Mouse (Mus musculus): ENCODE data around the gene Cd300e. TPM values are rescaled to one million over a fixed set of nuclear protein-coding genes. Genes with fewer than 3 reads are reported as not detected.

Cd300e gene
- polyA plus RNA-seq, 1 experiment from 2014 or later: 0.09 TPM

- Histone ChIP-seq H3K36me3 (no peaks in the 10 kb centered on the region), H3K4me1 (peaks cover 10% of the 10 kb centered on the region; the same call in 1 of the 2 replicates), H3K4me2 (no peak overlapping the region), H3K4me3 (no peak overlapping the region), H3K9ac (no peak overlapping the region), H3K27me3 (no peaks in the 10 kb centered on the region), H3K27ac (no peak overlapping the region), H3K9me3 (no peaks in the 10 kb centered on the region)
- WGBS: 28% methylated on average over 16 of the region's 16 CpGs
- ATAC-seq (ENCODE audit: insufficient number of reproducible peaks, low FRiP score, low TSS enrichment, low read depth): no peak
These were observed 37.4 kb upstream of the Cd300e start for GRCm38 (mm10) chr11:115099241-115099840.

GRCm38 (mm10) chr11:115098203-115098932 is 36.4 kb upstream of the Cd300e start:
- no peak overlapping the region for H3K27ac ChIP-seq

GRCm38 (mm10) chr11:115092140-115092539 is 30.2 kb upstream of the Cd300e start:
- Histone ChIP-seq H3K4me1 (peaks cover 6% of the 10 kb centered on the region), H3K9me3 (no peaks in the 10 kb centered on the region), H3K4me2 (no peak overlapping the region), H3K4me3 (no peak overlapping the region), H3K9ac (no peak overlapping the region), H3K27me3 (peaks cover 33% of the 10 kb centered on the region), H3K27ac (no peak overlapping the region), H3K36me3 (no peaks in the 10 kb centered on the region)
- ATAC-seq (ENCODE audit: insufficient number of reproducible peaks, low FRiP score, low TSS enrichment, low read depth): no peak
- WGBS: 21% methylated on average over 4 of the region's 4 CpGs

More at GRCm38 (mm10) chr11:115098203-115098932, 36.4 kb upstream of the Cd300e start:
- Histone ChIP-seq H3K4me3 (no peak overlapping the region), H3K27me3 (no peaks in the 10 kb centered on the region), H3K36me3 (no peaks in the 10 kb centered on the region), H3K4me1 (peaks cover 8% of the 10 kb centered on the region; the same call in 1 of the 2 replicates), H3K9ac (no peak overlapping the region), H3K4me2 (no peak overlapping the region), H3K9me3 (no peaks in the 10 kb centered on the region)
- 41% methylated on average over 10 of the region's 10 CpGs for WGBS
- no peak for ATAC-seq (ENCODE audit: insufficient number of reproducible peaks, low FRiP score, low TSS enrichment, low read depth)

GRCm38 (mm10) chr11:115091362-115091901 is 29.5 kb upstream of the Cd300e start, which contains the start of gene Rab37:
Rab37 (plus strand) TSS chr11:115091431.
- no peak within 1 kb of the TSS for H3K27ac ChIP-seq
- no peak for ATAC-seq (ENCODE audit: insufficient number of reproducible peaks, low FRiP score, low TSS enrichment, low read depth)
- no peaks in the 10 kb centered on the region for H3K9me3 ChIP-seq
- H3K36me3 ChIP-seq: no peaks in the 10 kb centered on the region
- H3K9ac ChIP-seq: no peak within 1 kb of the TSS
- 0 out of 2 replicates have a peak within 1 kb of the TSS, but pooled peaks have one; percentile 11 for H3K4me3 ChIP-seq
- H3K4me1 ChIP-seq: peaks cover 6% of the 10 kb centered on the region
- peaks cover 33% of the 10 kb centered on the region for H3K27me3 ChIP-seq
- WGBS: 3% methylated on average over 36 of the region's 36 CpGs
- no peak within 1 kb of the TSS for H3K4me2 ChIP-seq

GRCm38 (mm10) chr11:115089853-115090252 is 27.9 kb upstream of the Cd300e start:
- Histone ChIP-seq H3K36me3 (no peaks in the 10 kb centered on the region), H3K4me1 (peaks cover 6% of the 10 kb centered on the region), H3K27me3 (peaks cover 34% of the 10 kb centered on the region), H3K4me2 (no peak overlapping the region), H3K27ac (no peak overlapping the region), H3K9me3 (no peaks in the 10 kb centered on the region), H3K9ac (no peak overlapping the region), H3K4me3 (no peak overlapping the region)
- WGBS: 65% methylated on average over 6 of the region's 6 CpGs
- ATAC-seq (ENCODE audit: insufficient number of reproducible peaks, low FRiP score, low TSS enrichment, low read depth): no peak

- no peak for ATAC-seq (ENCODE audit: insufficient number of reproducible peaks, low FRiP score, low TSS enrichment, low read depth)
- Histone ChIP-seq H3K9me3 (no peaks in the 10 kb centered on the region), H3K4me3 (no peak overlapping the region), H3K4me1 (0 out of 2 replicates have a peak, but pooled peaks cover 2% of the 10 kb centered on the region), H3K27me3 (peaks cover 30% of the 10 kb centered on the region), H3K36me3 (no peaks in the 10 kb centered on the region), H3K4me2 (no peak overlapping the region), H3K9ac (no peak overlapping the region), H3K27ac (no peak overlapping the region)
- WGBS: 55% methylated on average over 7 of the region's 7 CpGs
These were observed 24.2 kb upstream of the Cd300e start for GRCm38 (mm10) chr11:115086213-115086612.

GRCm38 (mm10) chr11:115085064-115085463 is 23.1 kb upstream of the Cd300e start:
- no peak overlapping the region for H3K9ac ChIP-seq
- H3K27ac ChIP-seq: no peak overlapping the region
- H3K9me3 ChIP-seq: no peaks in the 10 kb centered on the region
- no peak for ATAC-seq (ENCODE audit: insufficient number of reproducible peaks, low FRiP score, low TSS enrichment, low read depth)
- WGBS: 69% methylated on average over 8 of the region's 8 CpGs
- 0 out of 2 replicates have a peak, but pooled peaks cover 2% of the 10 kb centered on the region for H3K4me1 ChIP-seq
- no peak overlapping the region for H3K4me2 ChIP-seq
- no peak overlapping the region for H3K4me3 ChIP-seq
- H3K27me3 ChIP-seq: peaks cover 18% of the 10 kb centered on the region
- no peaks in the 10 kb centered on the region for H3K36me3 ChIP-seq

GRCm38 (mm10) chr11:115084595-115084994 is 22.6 kb upstream of the Cd300e start:
- no peak overlapping the region for H3K4me3 ChIP-seq
- WGBS: 48% methylated on average over 12 of the region's 12 CpGs

GRCm38 (mm10) chr11:115083376-115084139 is 21.6 kb upstream of the Cd300e start:
- peaks cover 16% of the 10 kb centered on the region for H3K27me3 ChIP-seq
- no peak for ATAC-seq (ENCODE audit: insufficient number of reproducible peaks, low FRiP score, low TSS enrichment, low read depth)
- no peak overlapping the region for H3K27ac ChIP-seq
- H3K9ac ChIP-seq: no peak overlapping the region
- 0 out of 2 replicates have a peak, but pooled peaks cover 2% of the 10 kb centered on the region for H3K4me1 ChIP-seq
- H3K4me2 ChIP-seq: no peak overlapping the region
- no peak overlapping the region for H3K4me3 ChIP-seq
- WGBS: 46% methylated on average over 18 of the region's 18 CpGs
- H3K9me3 ChIP-seq: no peaks in the 10 kb centered on the region
- no peaks in the 10 kb centered on the region for H3K36me3 ChIP-seq

More at GRCm38 (mm10) chr11:115084595-115084994, 22.6 kb upstream of the Cd300e start:
- Histone ChIP-seq H3K9ac (no peak overlapping the region), H3K4me1 (0 out of 2 replicates have a peak, but pooled peaks cover 2% of the 10 kb centered on the region), H3K36me3 (no peaks in the 10 kb centered on the region), H3K4me2 (no peak overlapping the region), H3K27me3 (peaks cover 16% of the 10 kb centered on the region), H3K9me3 (no peaks in the 10 kb centered on the region), H3K27ac (no peak overlapping the region)
- ATAC-seq (ENCODE audit: insufficient number of reproducible peaks, low FRiP score, low TSS enrichment, low read depth): no peak

GRCm38 (mm10) chr11:115082196-115082595 is 20.2 kb upstream of the Cd300e start:
- 0 out of 2 replicates have a peak, but pooled peaks cover 2% of the 10 kb centered on the region for H3K4me1 ChIP-seq
- H3K4me2 ChIP-seq: no peak overlapping the region
- no peaks in the 10 kb centered on the region for H3K9me3 ChIP-seq
- no peak overlapping the region for H3K9ac ChIP-seq
- H3K36me3 ChIP-seq: no peaks in the 10 kb centered on the region
- no peak for ATAC-seq (ENCODE audit: insufficient number of reproducible peaks, low FRiP score, low TSS enrichment, low read depth)
- no peak overlapping the region for H3K4me3 ChIP-seq
- WGBS: 69% methylated on average over 6 of the region's 6 CpGs
- H3K27me3 ChIP-seq: peaks cover 16% of the 10 kb centered on the region
- no peak overlapping the region for H3K27ac ChIP-seq

GRCm38 (mm10) chr11:115081373-115081772 is 19.4 kb upstream of the Cd300e start:
- 64% methylated on average over 3 of the region's 3 CpGs for WGBS
- Histone ChIP-seq H3K4me2 (no peak overlapping the region), H3K27me3 (peaks cover 16% of the 10 kb centered on the region), H3K27ac (no peak overlapping the region), H3K9me3 (no peaks in the 10 kb centered on the region), H3K4me1 (0 out of 2 replicates have a peak, but pooled peaks cover 2% of the 10 kb centered on the region), H3K4me3 (no peak overlapping the region), H3K9ac (no peak overlapping the region), H3K36me3 (no peaks in the 10 kb centered on the region)
- ATAC-seq (ENCODE audit: insufficient number of reproducible peaks, low FRiP score, low TSS enrichment, low read depth): no peak

Measured in limb, embryonic 15.5 days (tissue).